Mouse (Mus musculus) olfactory bulb, adult 2 months (tissue): ENCODE results near the gene Foxo3. TPM values are rescaled to one million over a fixed set of nuclear protein-coding genes. Genes with fewer than 3 reads are reported as not detected.

Experiments
- H3K27ac ChIP-seq: fragments of 200-500 bp; 2 replicates; pipeline ENCODE4 v1.5.1; 2012; ENCODE audit warnings: low read depth, low read length; ENCODE audit not compliant: insufficient read depth
- H3K4me1 ChIP-seq: fragments of 200-500 bp; 2 replicates; pipeline ENCODE4 v1.6.1; 2012; ENCODE audit warnings: low read length; ENCODE audit not compliant: control insufficient read depth, insufficient read depth
- H3K4me3 ChIP-seq: fragments of 200-500 bp; 2 replicates; pipeline ENCODE4 v1.5.1; 2012; ENCODE audit warnings: mild to moderate bottlenecking, low read depth, low read length, moderate library complexity; ENCODE audit not compliant: insufficient read depth
- CTCF ChIP-seq: fragments of 200-500 bp; IDR thresholded peaks from 2 replicates; pipeline ENCODE4 v1.5.1; 2012; ENCODE audit warnings: low read depth, mild to moderate bottlenecking, low read length, moderate library complexity; ENCODE audit not compliant: insufficient read depth
- POLR2A ChIP-seq: fragments of 200-500 bp; IDR thresholded peaks from 2 replicates; pipeline ENCODE4 v1.6.1; 2012; ENCODE audit warnings: mild to moderate bottlenecking, low read depth, low read length, moderate library complexity; ENCODE audit not compliant: insufficient read depth
- WGBS: fragments of 180-500 bp; shearing (Covaris S2); methylation state at CpG from one replicate; pipeline ENCODE4 v1.1.7; 2018; 5-methylcytosine and 5-hydroxymethylcytosine counted together
- polyA plus RNA-seq: library from polyadenylated mRNA; stranded (reverse); fragments of >200 nt; gene quantifications from 2 replicates; pipeline ENCODE4 v1.2.4, GENCODE M21; 2012; ENCODE audit warnings: low replicate concordance; ENCODE audit not compliant: missing spikeins, insufficient read depth, insufficient read length

Gene Foxo3
- polyA plus RNA-seq, 1 experiment, result not detected

DNA sequence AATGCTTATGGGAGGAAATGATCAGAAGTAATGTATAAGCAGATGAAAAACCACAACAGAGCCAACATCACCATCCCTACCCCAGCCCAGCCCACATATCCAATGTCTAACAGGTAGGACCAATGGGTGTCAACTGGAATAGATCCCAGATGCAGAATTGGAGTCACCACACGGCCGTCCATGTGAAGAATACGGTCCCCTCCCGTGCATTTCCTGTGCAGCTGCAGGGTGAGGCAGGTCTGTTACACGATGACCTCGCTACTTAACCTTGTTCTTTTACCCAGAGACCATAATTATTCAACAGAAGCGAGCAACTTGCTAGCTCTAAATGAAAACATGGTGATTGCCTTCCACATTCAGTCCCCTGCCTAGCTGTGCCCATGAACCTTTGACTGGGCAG, 23.4 kb upstream of the Foxo3 start:
- TF ChIP-seq POLR2A (no peak), CTCF (no peak)
- WGBS, result 63% methylated on average over 7 of the region's 7 CpGs
- Histone ChIP-seq H3K4me1 (no peaks in the 10 kb centered on the region), H3K4me3 (no peak overlapping the region), H3K27ac (no peak overlapping the region)

GRCm38 (mm10) chr10:42299426-42299825, 22.9 kb upstream of the Foxo3 start:
- Histone ChIP-seq H3K4me3 (no peak overlapping the region), H3K27ac (no peak overlapping the region), H3K4me1 (no peaks in the 10 kb centered on the region)
- TF ChIP-seq CTCF, result no peak
- TF ChIP-seq POLR2A, result no peak
- WGBS, result 56% methylated on average over 6 of the region's 6 CpGs

- WGBS, result 100% methylated on average over 1 of the region's 1 CpGs
- Histone ChIP-seq H3K27ac (no peak overlapping the region), H3K4me3 (no peak overlapping the region), H3K4me1 (peaks cover 7% of the 10 kb centered on the region; the same call in 1 of the 2 replicates)
- TF ChIP-seq POLR2A (no peak), CTCF (no peak)
Observed at GRCm38 (mm10) chr10:42297954-42298353, 21.4 kb upstream of the Foxo3 start.

- H3K27ac ChIP-seq, result no peak overlapping the region
- peaks cover 7% of the 10 kb centered on the region; the same call in 1 of the 2 replicates for H3K4me1 ChIP-seq
- WGBS, result 87% methylated on average over 2 of the region's 2 CpGs
- no peak for TF ChIP-seq POLR2A
- no peak for TF ChIP-seq CTCF
- no peak overlapping the region for H3K4me3 ChIP-seq
Observed at GRCm38 (mm10) chr10:42297109-42297508, 20.6 kb upstream of the Foxo3 start.

GRCm38 (mm10) chr10:42296559-42296958, 20.0 kb upstream of the Foxo3 start:
- H3K27ac ChIP-seq, result no peak overlapping the region
- WGBS, result 55% methylated on average over 4 of the region's 4 CpGs
- TF ChIP-seq CTCF (no peak), POLR2A (no peak)
- H3K4me3 ChIP-seq, result no peak overlapping the region
- peaks cover 7% of the 10 kb centered on the region; the same call in 1 of the 2 replicates for H3K4me1 ChIP-seq

GRCm38 (mm10) chr10:42295028-42295427, 18.5 kb upstream of the Foxo3 start:
- H3K4me1 ChIP-seq, result peaks cover 7% of the 10 kb centered on the region; the same call in 1 of the 2 replicates
- no peak overlapping the region for H3K4me3 ChIP-seq
- 11% methylated on average over 1 of the region's 1 CpGs for WGBS
- H3K27ac ChIP-seq, result no peak overlapping the region
- TF ChIP-seq POLR2A (no peak), CTCF (no peak)

- Histone ChIP-seq H3K4me3 (no peak overlapping the region), H3K27ac (no peak overlapping the region), H3K4me1 (peaks cover 7% of the 10 kb centered on the region; the same call in 1 of the 2 replicates)
- TF ChIP-seq CTCF, result no peak
- TF ChIP-seq POLR2A, result no peak
- 57% methylated on average over 2 of the region's 2 CpGs for WGBS
Observed at GRCm38 (mm10) chr10:42294392-42294791, 17.8 kb upstream of the Foxo3 start.

- no peak overlapping the region for H3K27ac ChIP-seq
- TF ChIP-seq CTCF (no peak), POLR2A (no peak)
- WGBS, result 56% methylated on average over 4 of the region's 4 CpGs
Observed at GRCm38 (mm10) chr10:42293877-42294276, 17.3 kb upstream of the Foxo3 start.

DNA sequence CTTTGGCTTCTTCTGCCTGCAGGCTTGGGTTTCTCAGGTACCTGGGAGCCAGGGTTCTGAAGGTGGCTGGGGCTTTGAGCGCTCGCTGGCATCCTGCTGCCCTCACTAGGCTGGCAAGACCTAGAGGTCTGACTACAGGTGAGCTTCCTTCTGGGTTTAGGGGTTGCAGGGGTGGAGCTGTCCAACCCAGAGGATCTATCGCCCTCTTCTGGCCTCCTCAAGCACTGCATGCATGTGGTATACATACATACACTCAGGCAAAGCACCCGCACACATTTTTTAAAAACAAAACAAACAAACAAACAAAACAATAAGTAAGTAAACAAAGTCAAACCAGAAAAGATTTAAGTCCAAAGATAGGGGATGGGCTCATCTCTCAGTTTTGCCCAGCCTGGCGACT, 14.8 kb upstream of the Foxo3 start:
- WGBS, result 67% methylated on average over 5 of the region's 5 CpGs
- Histone ChIP-seq H3K4me1 (peaks cover 7% of the 10 kb centered on the region; the same call in 1 of the 2 replicates), H3K27ac (no peak overlapping the region), H3K4me3 (no peak overlapping the region)
- peak; percentile 40; the same call in 1 of the 2 replicates for TF ChIP-seq CTCF
- TF ChIP-seq POLR2A, result no peak

More at GRCm38 (mm10) chr10:42293877-42294276, 17.3 kb upstream of the Foxo3 start:
- Histone ChIP-seq H3K4me1 (peaks cover 7% of the 10 kb centered on the region; the same call in 1 of the 2 replicates), H3K4me3 (no peak overlapping the region)

GRCm38 (mm10) chr10:42287666-42288065, 11.1 kb upstream of the Foxo3 start:
- TF ChIP-seq POLR2A (no peak), CTCF (no peak)
- no peaks in the 10 kb centered on the region for H3K4me1 ChIP-seq
- no peak overlapping the region for H3K4me3 ChIP-seq
- H3K27ac ChIP-seq, result no peak overlapping the region
- 71% methylated on average over 1 of the region's 1 CpGs for WGBS
